Mouse (Mus musculus) ES-Bruce4 (cell line): ENCODE measurements around the gene Slc43a1. TPM values are rescaled to one million over a fixed set of nuclear protein-coding genes. Genes with fewer than 3 reads are reported as not detected.
A peak's percentile ranks its signal among the peaks of the same experiment; 100 is the strongest.

Experiments
- H3K27ac ChIP-seq: 2 replicates; pipeline ENCODE4 v1.5.1; 2012; ENCODE audit warnings: low read length, inconsistent platforms; ENCODE audit not compliant: insufficient read depth
- H3K27me3 ChIP-seq: 2 replicates; pipeline ENCODE4 v1.6.1; 2012; ENCODE audit warnings: mild to moderate bottlenecking, low read length, inconsistent platforms; ENCODE audit not compliant: control insufficient read depth, poor library complexity, insufficient read depth, severe bottlenecking
- H3K36me3 ChIP-seq: 2 replicates; pipeline ENCODE4 v1.6.1; 2012; ENCODE audit warnings: inconsistent platforms, mild to moderate bottlenecking, low read length, moderate library complexity; ENCODE audit not compliant: control insufficient read depth, poor library complexity, insufficient read depth, severe bottlenecking
- H3K4me1 ChIP-seq: one replicate; pipeline ENCODE4 v1.8.1; 2011; ENCODE audit warnings: low read length; ENCODE audit not compliant: control insufficient read depth, insufficient read depth
- H3K4me3 ChIP-seq: 2 replicates; pipeline ENCODE4 v1.5.1; 2011; ENCODE audit warnings: low read depth, mild to moderate bottlenecking, low read length
- H3K9ac ChIP-seq: 2 replicates; pipeline ENCODE4 v1.6.1; 2012; ENCODE audit warnings: low read depth, mild to moderate bottlenecking, inconsistent platforms; ENCODE audit not compliant: poor library complexity, severe bottlenecking
- H3K9me3 ChIP-seq: replicated peaks from 2 replicates; pipeline ENCODE4 v1.6.1; 2012; ENCODE audit warnings: mild to moderate bottlenecking, low read length, inconsistent platforms; ENCODE audit not compliant: control insufficient read depth, poor library complexity, insufficient read depth, severe bottlenecking
- CTCF ChIP-seq: IDR thresholded peaks from one replicate; pipeline ENCODE4 v1.8.1; 2011; ENCODE audit warnings: low read depth, low read length
- EP300 ChIP-seq: IDR thresholded peaks from 2 replicates; pipeline ENCODE4 v1.6.1; 2011; ENCODE audit warnings: low read depth, low read length; ENCODE audit not compliant: insufficient read depth
- POLR2A ChIP-seq: IDR thresholded peaks from one replicate; pipeline ENCODE4 v1.8.1; 2011; ENCODE audit warnings: low read length; ENCODE audit not compliant: insufficient read depth
- polyA plus RNA-seq: library from polyadenylated mRNA; stranded (reverse); fragments of >200 nt; gene quantifications from 2 replicates; pipeline ENCODE4 v1.2.4, GENCODE M21; 2011; ENCODE audit warnings: low read depth; ENCODE audit not compliant: missing spikeins, insufficient read depth, insufficient read length

Slc43a1 gene
- polyA plus RNA-seq, 1 experiment: 11.5 TPM

- Histone ChIP-seq H3K9ac (no peak overlapping the region), H3K4me1 (no peaks in the 10 kb centered on the region), H3K9me3 (no peaks in the 10 kb centered on the region), H3K27me3 (no peaks in the 10 kb centered on the region), H3K4me3 (no peak overlapping the region), H3K27ac (no peak overlapping the region), H3K36me3 (no peaks in the 10 kb centered on the region; the same call in 1 of the 2 replicates)
- TF ChIP-seq CTCF (no peak), POLR2A (no peak), EP300 (no peak)
Observed at GRCm38 (mm10) chr2:84843654-84844053, 5.0 kb downstream of the Slc43a1 start.

GRCm38 (mm10) chr2:84845226-84845625, 6.6 kb downstream of the Slc43a1 start:
- no peak overlapping the region for H3K4me3 ChIP-seq
- no peak overlapping the region for H3K9ac ChIP-seq
- no peaks in the 10 kb centered on the region for H3K9me3 ChIP-seq
- TF ChIP-seq POLR2A: no peak
- no peak for TF ChIP-seq EP300
- TF ChIP-seq CTCF: no peak
- no peaks in the 10 kb centered on the region for H3K27me3 ChIP-seq
- no peak overlapping the region for H3K27ac ChIP-seq
- H3K36me3 ChIP-seq: peaks cover 7% of the 10 kb centered on the region; the same call in 1 of the 2 replicates
- H3K4me1 ChIP-seq: no peaks in the 10 kb centered on the region

GRCm38 (mm10) chr2:84850407-84851129, 11.9 kb downstream of the Slc43a1 start:
- TF ChIP-seq EP300 (no peak), POLR2A (no peak), CTCF (no peak)
- H3K9ac ChIP-seq: no peak overlapping the region
- H3K27ac ChIP-seq: no peak overlapping the region

GRCm38 (mm10) chr2:84851130-84852040, 12.7 kb downstream of the Slc43a1 start:
- H3K9me3 ChIP-seq: no peaks in the 10 kb centered on the region
- H3K9ac ChIP-seq: no peak overlapping the region
- no peak for TF ChIP-seq EP300
- TF ChIP-seq CTCF: no peak
- TF ChIP-seq POLR2A: no peak
- no peak overlapping the region for H3K4me3 ChIP-seq
- no peak overlapping the region for H3K27ac ChIP-seq
- H3K36me3 ChIP-seq: peaks cover 16% of the 10 kb centered on the region; the same call in 1 of the 2 replicates
- H3K4me1 ChIP-seq: peaks cover 2% of the 10 kb centered on the region
- H3K27me3 ChIP-seq: no peaks in the 10 kb centered on the region

More at GRCm38 (mm10) chr2:84850407-84851129, 11.9 kb downstream of the Slc43a1 start:
- no peaks in the 10 kb centered on the region for H3K27me3 ChIP-seq
- no peaks in the 10 kb centered on the region for H3K9me3 ChIP-seq
- H3K4me3 ChIP-seq: no peak overlapping the region
- H3K4me1 ChIP-seq: peaks cover 2% of the 10 kb centered on the region
- H3K36me3 ChIP-seq: peaks cover 16% of the 10 kb centered on the region; the same call in 1 of the 2 replicates

- H3K4me1 ChIP-seq: peaks cover under 1% of the 10 kb centered on the region
- H3K27me3 ChIP-seq: no peaks in the 10 kb centered on the region
- no peak overlapping the region for H3K4me3 ChIP-seq
- H3K9me3 ChIP-seq: no peaks in the 10 kb centered on the region
- TF ChIP-seq CTCF (peak; percentile 71), EP300 (no peak), POLR2A (no peak)
- H3K9ac ChIP-seq: no peak overlapping the region
- no peak overlapping the region for H3K27ac ChIP-seq
- H3K36me3 ChIP-seq: peaks cover 12% of the 10 kb centered on the region
Observed at GRCm38 (mm10) chr2:84855732-84856131, 17.1 kb downstream of the Slc43a1 start.

- H3K4me1 ChIP-seq: no peaks in the 10 kb centered on the region
- no peaks in the 10 kb centered on the region for H3K9me3 ChIP-seq
- no peak overlapping the region for H3K9ac ChIP-seq
- TF ChIP-seq EP300 (no peak), CTCF (no peak), POLR2A (no peak)
- H3K36me3 ChIP-seq: peaks cover 7% of the 10 kb centered on the region
- no peaks in the 10 kb centered on the region for H3K27me3 ChIP-seq
- H3K4me3 ChIP-seq: no peak overlapping the region
- H3K27ac ChIP-seq: no peak overlapping the region
Observed at GRCm38 (mm10) chr2:84858551-84858950, 19.9 kb downstream of the Slc43a1 start.
